In genomic region chr7:35754033-35754885, GRCm38 (mm10) we compare ENCODE assay signal across 8 mouse cellular contexts. TPM values are rescaled to one million over a fixed set of nuclear protein-coding genes. Genes with fewer than 3 reads are reported as not detected.
DNase-seq lines count a peak whose midpoint lies in the region; ATAC-seq lines count a peak whose summit lies in the region.

Gene Dpy19l3 (minus strand): TSS chr7:35754454.

- DNase-seq in adrenal gland, adult 18-20 months (ENCODE audit: low spot score in 2 of 2), result peak; percentile 92 to 94
- peak; percentile 86 for DNase-seq in embryo, embryonic 10 days (ENCODE audit: low spot score)
- DNase-seq in gastrocnemius, postnatal 10 days, result peak; percentile 92
- DNase-seq in induced T-regulatory cell, adult 2 months (ENCODE audit: low read depth), result peak; percentile 92
- peak; percentile 86 to 91 for DNase-seq in left cerebral cortex, postnatal 10 days (ENCODE audit: extremely low spot score in 1 of 2, low spot score in 2 of 2)
- DNase-seq in right cerebral cortex, postnatal 14 days, result peak; percentile 85
- peak; percentile 85 to 87 for DNase-seq in urinary bladder, postnatal 36 days (ENCODE audit: low spot score in 2 of 2)

- ATAC-seq in megakaryocyte-erythroid progenitor cell, adult 5-6 weeks (replicated peaks; ENCODE audit: low FRiP score, low TSS enrichment, poor library complexity, severe bottlenecking), result peak; percentile 90

- intact Hi-C loops in left cerebral cortex, postnatal 10 days (cut with DNase I), result loop anchor here (5.0 kb wide), 1 partner anchor 67 kb away; no protein-coding TSS in a partner anchor

RNA-seq across cellular contexts. Expression of gene Dpy19l3, which starts in this region (rescaled TPM):
- 10 to 100 TPM; 51.0 to 57.2 TPM for total RNA-seq in adrenal gland, adult 18-20 months (2021)
- total RNA-seq in gastrocnemius, postnatal 10 days (2021), result 10 to 100 TPM in 1 of 2 experiments, 1 to 10 TPM in 1; 9.7 to 15.8 TPM
- total RNA-seq in left cerebral cortex, postnatal 10 days (2021), result 10 to 100 TPM; 61.9 to 63.1 TPM
- 12.3 and 15.0 TPM in 2 replicates for total RNA-seq in megakaryocyte-erythroid progenitor cell, adult 5-6 weeks (2014; fragmentation: Nextera tagmentation)
- 8.1 and 11.0 TPM in 2 replicates for total RNA-seq in megakaryocyte-erythroid progenitor cell, adult 5-6 weeks (2017)

Comparison
In these comparisons a context has a peak if more than half of its experiments do, and no peak if none do; other contexts are left out.
1. Peak in every context shown above with its lines: DNase-seq and ATAC-seq.